Mouse (Mus musculus): ENCODE measurements around the gene Nrxn1.

Nrxn1 gene

GRCm38 (mm10) chr17:91093042-91093080 is at the start of gene Nrxn1:
Nrxn1 (minus strand) TSS chr17:91093071.
- in situ Hi-C loops (cut with MboI; ENCODE audit: low pct_unique_long_range_greater_than_20kb in 1 of 2, low sequenced_read_pairs in 2 of 2, unreplicated experiment in 1 of 2) = no loop called here

GRCm38 (mm10) chr17:91136859-91137258 is 44.0 kb upstream of the Nrxn1 start:
- in situ Hi-C loops (cut with MboI; ENCODE audit: low pct_unique_long_range_greater_than_20kb in 1 of 2, low sequenced_read_pairs in 2 of 2, unreplicated experiment in 1 of 2) = no loop called here

GRCm38 (mm10) chr17:91112880-91113628 is 20.2 kb upstream of the Nrxn1 start:
- in situ Hi-C loops (cut with MboI; ENCODE audit: low pct_unique_long_range_greater_than_20kb in 1 of 2, low sequenced_read_pairs in 2 of 2, unreplicated experiment in 1 of 2) = no loop called here

GRCm38 (mm10) chr17:91112085-91112484 is 19.2 kb upstream of the Nrxn1 start:
- in situ Hi-C loops (cut with MboI; ENCODE audit: low pct_unique_long_range_greater_than_20kb in 1 of 2, low sequenced_read_pairs in 2 of 2, unreplicated experiment in 1 of 2) = no loop called here

GRCm38 (mm10) chr17:91093081-91093875 is 407 bp upstream of the Nrxn1 start:
- in situ Hi-C loops (cut with MboI; ENCODE audit: low pct_unique_long_range_greater_than_20kb in 1 of 2, low sequenced_read_pairs in 2 of 2, unreplicated experiment in 1 of 2) = no loop called here

GRCm38 (mm10) chr17:91092421-91093041 is 340 bp downstream of the Nrxn1 start:
- in situ Hi-C loops (cut with MboI; ENCODE audit: low pct_unique_long_range_greater_than_20kb in 1 of 2, low sequenced_read_pairs in 2 of 2, unreplicated experiment in 1 of 2) = no loop called here

- in situ Hi-C loops (cut with MboI; ENCODE audit: low pct_unique_long_range_greater_than_20kb in 1 of 2, low sequenced_read_pairs in 2 of 2, unreplicated experiment in 1 of 2) = no loop called here
These were observed 2.2 kb downstream of the Nrxn1 start for GRCm38 (mm10) chr17:91090631-91091030.

- in situ Hi-C loops (cut with MboI; ENCODE audit: low pct_unique_long_range_greater_than_20kb in 1 of 2, low sequenced_read_pairs in 2 of 2, unreplicated experiment in 1 of 2) = no loop called here
These were observed 3.9 kb downstream of the Nrxn1 start for GRCm38 (mm10) chr17:91088991-91089390.

GRCm38 (mm10) chr17:91088037-91088715 is 4.7 kb downstream of the Nrxn1 start:
- in situ Hi-C loops (cut with MboI; ENCODE audit: low pct_unique_long_range_greater_than_20kb in 1 of 2, low sequenced_read_pairs in 2 of 2, unreplicated experiment in 1 of 2) = no loop called here

- in situ Hi-C loops (cut with MboI; ENCODE audit: low pct_unique_long_range_greater_than_20kb in 1 of 2, low sequenced_read_pairs in 2 of 2, unreplicated experiment in 1 of 2) = no loop called here
These were observed 6.5 kb downstream of the Nrxn1 start for GRCm38 (mm10) chr17:91086412-91086811.

GRCm38 (mm10) chr17:91085416-91085815 is 7.5 kb downstream of the Nrxn1 start:
- in situ Hi-C loops (cut with MboI; ENCODE audit: low pct_unique_long_range_greater_than_20kb in 1 of 2, low sequenced_read_pairs in 2 of 2, unreplicated experiment in 1 of 2) = no loop called here

- in situ Hi-C loops (cut with MboI; ENCODE audit: low pct_unique_long_range_greater_than_20kb in 1 of 2, low sequenced_read_pairs in 2 of 2, unreplicated experiment in 1 of 2) = no loop called here
These were observed 13.8 kb downstream of the Nrxn1 start for GRCm38 (mm10) chr17:91079096-91079495.

GRCm38 (mm10) chr17:91074780-91075179 is 18.1 kb downstream of the Nrxn1 start:
- in situ Hi-C loops (cut with MboI; ENCODE audit: low pct_unique_long_range_greater_than_20kb in 1 of 2, low sequenced_read_pairs in 2 of 2, unreplicated experiment in 1 of 2) = no loop called here

- in situ Hi-C loops (cut with MboI; ENCODE audit: low pct_unique_long_range_greater_than_20kb in 1 of 2, low sequenced_read_pairs in 2 of 2, unreplicated experiment in 1 of 2) = no loop called here
These were observed 59.4 kb downstream of the Nrxn1 start for GRCm38 (mm10) chr17:91033466-91033865.

- in situ Hi-C loops (cut with MboI; ENCODE audit: low pct_unique_long_range_greater_than_20kb in 1 of 2, low sequenced_read_pairs in 2 of 2, unreplicated experiment in 1 of 2) = no loop called here
These were observed 67.7 kb downstream of the Nrxn1 start for GRCm38 (mm10) chr17:91025061-91025623.

- in situ Hi-C loops (cut with MboI; ENCODE audit: low pct_unique_long_range_greater_than_20kb in 1 of 2, low sequenced_read_pairs in 2 of 2, unreplicated experiment in 1 of 2) = no loop called here
These were observed 85.3 kb downstream of the Nrxn1 start for GRCm38 (mm10) chr17:91007385-91008089.

GRCm38 (mm10) chr17:91000389-91000788 is 92.5 kb downstream of the Nrxn1 start:
- in situ Hi-C loops (cut with MboI; ENCODE audit: low pct_unique_long_range_greater_than_20kb in 1 of 2, low sequenced_read_pairs in 2 of 2, unreplicated experiment in 1 of 2) = no loop called here

GRCm38 (mm10) chr17:90999667-91000154 is 93.2 kb downstream of the Nrxn1 start:
- in situ Hi-C loops (cut with MboI; ENCODE audit: low pct_unique_long_range_greater_than_20kb in 1 of 2, low sequenced_read_pairs in 2 of 2, unreplicated experiment in 1 of 2) = no loop called here
